Mouse (Mus musculus): ENCODE results near the gene Mtmr3. TPM values are rescaled to one million over a fixed set of nuclear protein-coding genes. Genes with fewer than 3 reads are reported as not detected.

Mtmr3 gene
- polyA plus RNA-seq, 1 experiment: 35.3 TPM

DNA sequence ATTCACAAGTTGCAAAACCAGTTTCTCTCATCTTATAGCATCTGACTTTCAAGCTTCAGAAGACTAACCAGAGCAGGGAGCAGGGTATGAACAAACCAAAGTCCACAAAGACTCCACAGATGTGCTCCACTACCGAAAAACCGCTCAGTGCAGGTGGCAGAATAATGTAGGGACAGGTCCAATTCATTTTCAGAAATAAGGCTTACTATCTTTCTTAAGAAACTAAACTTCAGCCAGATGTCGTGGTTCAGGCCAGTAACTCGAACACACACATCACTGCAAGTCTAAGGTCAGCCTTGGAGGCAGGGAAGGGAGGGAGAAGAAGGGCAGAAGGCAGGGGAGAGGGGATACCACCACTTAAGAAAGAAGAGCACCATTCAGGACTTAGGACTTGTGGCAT lies 105.5 kb downstream of the Mtmr3 start:
- Histone ChIP-seq H3K4me3 (ENCODE audit: extremely low read depth, insufficient read depth, insufficient read length) (no peak overlapping the region), H3K27me3 (ENCODE audit: control insufficient read depth, insufficient read depth, low read length) (no peaks in the 10 kb centered on the region), H3K4me1 (ENCODE audit: control insufficient read depth, insufficient read depth, insufficient read length) (no peaks in the 10 kb centered on the region), H3K36me3 (ENCODE audit: control insufficient read depth, insufficient read depth, low read length) (peaks cover 61% of the 10 kb centered on the region), H3K27ac (ENCODE audit: insufficient read depth, low read length) (no peak overlapping the region)
- TF ChIP-seq POLR2A (IDR thresholded peaks at IDR 0.05; ENCODE audit: low read depth, low read length): no peak
- TF ChIP-seq CTCF (IDR thresholded peaks at IDR 0.05; ENCODE audit: extremely low read depth, insufficient read depth, insufficient read length, insufficient replicate concordance): no peak
- WGBS: 94% methylated on average over 4 of the region's 4 CpGs
- no peak for DNase-seq (ENCODE audit: low read depth in 1 of 2, low spot score in 2 of 2)

DNA sequence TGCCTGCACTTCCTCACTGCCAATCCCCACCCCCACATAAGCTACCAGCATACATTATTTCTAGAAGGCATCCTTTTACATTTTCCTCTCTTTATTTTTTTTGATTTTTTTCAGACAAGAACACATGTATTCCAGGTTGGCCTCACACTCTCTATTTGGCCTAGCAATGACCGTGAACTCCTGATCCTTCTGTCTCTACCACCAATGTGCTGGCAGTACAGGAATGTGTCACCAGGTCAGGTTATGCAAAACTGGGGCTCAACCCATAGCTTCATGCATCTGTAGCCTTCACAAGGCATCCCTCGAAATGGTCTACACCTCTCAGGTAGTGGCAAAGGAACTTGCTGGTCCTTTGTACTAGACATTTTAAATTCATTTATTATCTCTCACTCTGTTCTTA lies 105.9 kb downstream of the Mtmr3 start:
- Histone ChIP-seq H3K27me3 (ENCODE audit: control insufficient read depth, insufficient read depth, low read length) (no peaks in the 10 kb centered on the region), H3K4me1 (ENCODE audit: control insufficient read depth, insufficient read depth, insufficient read length) (no peaks in the 10 kb centered on the region), H3K27ac (ENCODE audit: insufficient read depth, low read length) (no peak overlapping the region), H3K4me3 (ENCODE audit: extremely low read depth, insufficient read depth, insufficient read length) (no peak overlapping the region), H3K36me3 (ENCODE audit: control insufficient read depth, insufficient read depth, low read length) (peaks cover 64% of the 10 kb centered on the region)
- no peak for DNase-seq (ENCODE audit: low read depth in 1 of 2, low spot score in 2 of 2)
- no peak for TF ChIP-seq POLR2A (IDR thresholded peaks at IDR 0.05; ENCODE audit: low read depth, low read length)
- no peak for TF ChIP-seq CTCF (IDR thresholded peaks at IDR 0.05; ENCODE audit: extremely low read depth, insufficient read depth, insufficient read length, insufficient replicate concordance)
- WGBS: 96% methylated on average over 2 of the region's 2 CpGs

DNA sequence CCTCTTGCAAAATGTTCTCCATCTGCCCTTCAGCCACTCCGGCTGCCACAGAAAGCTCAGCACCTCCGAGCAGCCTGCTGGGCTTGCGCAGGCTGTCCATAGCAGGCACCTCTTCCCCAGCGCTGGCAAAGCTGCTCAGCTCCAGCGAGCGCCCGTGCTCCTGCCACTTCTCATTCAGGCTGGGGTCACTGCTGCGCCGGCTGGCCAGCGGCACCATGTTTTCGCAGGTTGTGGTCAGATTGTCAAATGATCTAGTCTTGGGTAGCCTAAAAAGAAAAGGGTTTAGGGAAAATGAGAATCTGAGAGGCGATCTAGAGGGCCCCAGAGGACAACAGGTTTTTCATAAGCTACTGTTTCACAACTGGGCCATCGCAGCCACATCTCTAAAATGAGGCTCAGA lies 106.3 kb downstream of the Mtmr3 start:
- WGBS: 98% methylated on average over 13 of the region's 13 CpGs
- DNase-seq (ENCODE audit: low read depth in 1 of 2, low spot score in 2 of 2): no peak
- Histone ChIP-seq H3K4me1 (ENCODE audit: control insufficient read depth, insufficient read depth, insufficient read length) (no peaks in the 10 kb centered on the region), H3K4me3 (ENCODE audit: extremely low read depth, insufficient read depth, insufficient read length) (no peak overlapping the region), H3K36me3 (ENCODE audit: control insufficient read depth, insufficient read depth, low read length) (peaks cover 68% of the 10 kb centered on the region), H3K27ac (ENCODE audit: insufficient read depth, low read length) (no peak overlapping the region), H3K27me3 (ENCODE audit: control insufficient read depth, insufficient read depth, low read length) (no peaks in the 10 kb centered on the region)
- no peak for TF ChIP-seq CTCF (IDR thresholded peaks at IDR 0.05; ENCODE audit: extremely low read depth, insufficient read depth, insufficient read length, insufficient replicate concordance)
- TF ChIP-seq POLR2A (IDR thresholded peaks at IDR 0.05; ENCODE audit: low read depth, low read length): no peak

DNA sequence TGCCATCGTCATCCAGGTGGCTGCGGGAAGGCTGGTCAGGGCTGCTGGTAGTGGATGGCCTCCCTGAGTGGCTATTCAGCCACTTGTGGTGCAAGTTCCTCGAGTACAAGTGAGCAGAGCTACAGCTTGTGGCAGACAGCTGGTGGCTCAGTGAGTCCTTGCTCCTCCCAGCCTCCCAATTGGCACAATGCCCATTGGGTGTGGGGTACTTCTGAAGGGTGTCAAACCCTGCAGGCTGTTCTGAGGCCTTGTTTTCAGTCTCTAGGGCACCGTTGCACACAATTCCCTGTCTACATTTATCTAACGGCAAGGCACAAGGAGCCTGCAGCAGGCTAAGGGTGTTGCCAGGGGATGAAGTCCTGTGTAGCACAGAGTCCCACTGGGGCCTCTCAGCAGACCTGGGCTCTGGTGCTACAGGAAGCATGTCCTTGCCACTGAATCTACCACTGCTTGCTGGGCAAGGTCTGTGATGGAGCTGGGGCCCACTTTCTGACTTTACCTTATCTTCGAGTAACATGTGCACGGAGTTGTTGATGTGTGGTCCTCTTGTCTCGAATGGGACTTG lies 107.2 kb downstream of the Mtmr3 start:
- H3K36me3 ChIP-seq (ENCODE audit: control insufficient read depth, insufficient read depth, low read length): peaks cover 73% of the 10 kb centered on the region
- H3K27me3 ChIP-seq (ENCODE audit: control insufficient read depth, insufficient read depth, low read length): no peaks in the 10 kb centered on the region
- TF ChIP-seq POLR2A (IDR thresholded peaks at IDR 0.05; ENCODE audit: low read depth, low read length) (no peak), CTCF (IDR thresholded peaks at IDR 0.05; ENCODE audit: extremely low read depth, insufficient read depth, insufficient read length, insufficient replicate concordance) (no peak)
- DNase-seq (ENCODE audit: low read depth in 1 of 2, low spot score in 2 of 2): no peak
- 82% methylated on average over 8 of the region's 8 CpGs for WGBS
- H3K4me3 ChIP-seq (ENCODE audit: extremely low read depth, insufficient read depth, insufficient read length): no peak overlapping the region
- no peak overlapping the region for H3K27ac ChIP-seq (ENCODE audit: insufficient read depth, low read length)
- H3K4me1 ChIP-seq (ENCODE audit: control insufficient read depth, insufficient read depth, insufficient read length): no peaks in the 10 kb centered on the region

DNA sequence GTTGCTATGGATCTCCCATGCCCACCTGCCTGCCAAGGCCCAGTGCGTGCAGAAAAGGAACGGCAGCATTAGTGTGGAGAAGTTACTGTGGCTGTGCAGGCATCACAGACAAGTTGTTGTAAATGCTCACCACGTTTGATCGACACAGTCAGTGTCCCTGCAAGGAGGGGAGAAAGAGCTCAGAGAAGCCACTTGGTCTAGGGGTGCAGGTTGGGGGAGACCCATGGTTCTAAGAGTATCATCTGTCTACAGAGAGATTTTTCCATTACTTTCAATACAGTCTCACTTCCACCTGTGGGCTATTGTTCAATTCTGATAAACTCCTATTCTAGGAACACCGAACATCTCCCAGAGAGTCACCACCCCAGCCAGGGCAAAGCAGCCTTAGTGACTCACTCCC lies 110.1 kb downstream of the Mtmr3 start:
- no peak overlapping the region for H3K4me3 ChIP-seq (ENCODE audit: extremely low read depth, insufficient read depth, insufficient read length)
- H3K27ac ChIP-seq (ENCODE audit: insufficient read depth, low read length): no peak overlapping the region
- DNase-seq (ENCODE audit: low read depth in 1 of 2, low spot score in 2 of 2): no peak
- TF ChIP-seq POLR2A (IDR thresholded peaks at IDR 0.05; ENCODE audit: low read depth, low read length) (no peak), CTCF (IDR thresholded peaks at IDR 0.05; ENCODE audit: extremely low read depth, insufficient read depth, insufficient read length, insufficient replicate concordance) (no peak)
- no peaks in the 10 kb centered on the region for H3K27me3 ChIP-seq (ENCODE audit: control insufficient read depth, insufficient read depth, low read length)
- peaks cover 69% of the 10 kb centered on the region for H3K36me3 ChIP-seq (ENCODE audit: control insufficient read depth, insufficient read depth, low read length)
- no peaks in the 10 kb centered on the region for H3K4me1 ChIP-seq (ENCODE audit: control insufficient read depth, insufficient read depth, insufficient read length)
- 94% methylated on average over 5 of the region's 5 CpGs for WGBS

DNA sequence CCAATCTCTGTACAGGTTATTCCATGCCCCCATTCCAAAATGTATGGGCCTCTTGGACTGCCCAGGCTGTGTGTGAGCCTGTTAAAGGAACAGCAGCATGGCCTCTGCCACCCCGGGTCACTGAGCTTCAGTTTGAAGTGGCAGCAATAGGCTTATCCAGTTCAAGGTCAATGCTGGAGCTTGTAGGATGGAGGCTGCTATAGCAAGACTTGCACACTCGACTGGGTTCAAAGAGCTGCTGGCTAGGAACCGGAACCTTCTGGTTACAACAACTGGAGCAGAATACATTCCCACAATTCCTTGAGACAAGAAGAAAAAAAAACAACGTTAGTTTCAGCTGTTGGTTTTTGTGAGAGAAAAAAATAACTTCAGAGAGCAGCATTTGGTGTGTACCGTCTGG lies 112.0 kb downstream of the Mtmr3 start:
- WGBS: 92% methylated on average over 5 of the region's 5 CpGs
- no peaks in the 10 kb centered on the region for H3K27me3 ChIP-seq (ENCODE audit: control insufficient read depth, insufficient read depth, low read length)
- no peaks in the 10 kb centered on the region for H3K4me1 ChIP-seq (ENCODE audit: control insufficient read depth, insufficient read depth, insufficient read length)
- H3K4me3 ChIP-seq (ENCODE audit: extremely low read depth, insufficient read depth, insufficient read length): no peak overlapping the region
- no peak for DNase-seq (ENCODE audit: low read depth in 1 of 2, low spot score in 2 of 2)
- no peak for TF ChIP-seq CTCF (IDR thresholded peaks at IDR 0.05; ENCODE audit: extremely low read depth, insufficient read depth, insufficient read length, insufficient replicate concordance)
- TF ChIP-seq POLR2A (IDR thresholded peaks at IDR 0.05; ENCODE audit: low read depth, low read length): no peak
- peaks cover 59% of the 10 kb centered on the region for H3K36me3 ChIP-seq (ENCODE audit: control insufficient read depth, insufficient read depth, low read length)
- no peak overlapping the region for H3K27ac ChIP-seq (ENCODE audit: insufficient read depth, low read length)

DNA sequence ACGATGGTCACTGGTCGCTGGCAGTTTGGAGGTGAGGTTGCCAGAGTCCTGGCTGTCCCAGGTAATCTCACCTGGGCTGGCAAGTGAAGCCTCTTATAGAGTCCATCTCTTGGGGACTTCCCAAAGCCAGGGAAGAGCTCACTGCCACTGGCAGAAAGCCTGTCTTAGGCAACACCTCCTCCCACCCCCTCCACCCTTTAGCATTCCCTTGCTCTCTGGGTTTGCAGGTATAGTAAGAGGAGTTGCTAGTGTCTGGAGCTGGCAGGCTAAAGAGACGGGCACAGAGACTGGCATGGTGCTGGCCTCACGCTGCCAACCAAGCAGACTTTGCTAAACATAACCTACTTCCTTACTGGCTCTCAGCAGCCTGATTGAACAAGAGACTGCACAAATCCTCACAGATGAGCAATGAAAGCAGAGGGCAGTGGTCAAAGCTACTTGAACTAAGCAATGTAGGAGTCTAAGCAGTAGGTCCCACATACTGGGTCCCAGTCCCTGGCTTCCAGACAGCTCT lies 118.4 kb downstream of the Mtmr3 start:
- no peak for DNase-seq (ENCODE audit: low read depth in 1 of 2, low spot score in 2 of 2)
- Histone ChIP-seq H3K36me3 (ENCODE audit: control insufficient read depth, insufficient read depth, low read length) (peaks cover 10% of the 10 kb centered on the region), H3K27me3 (ENCODE audit: control insufficient read depth, insufficient read depth, low read length) (no peaks in the 10 kb centered on the region), H3K27ac (ENCODE audit: insufficient read depth, low read length) (no peak overlapping the region), H3K4me1 (ENCODE audit: control insufficient read depth, insufficient read depth, insufficient read length) (no peaks in the 10 kb centered on the region), H3K4me3 (ENCODE audit: extremely low read depth, insufficient read depth, insufficient read length) (no peak overlapping the region)
- TF ChIP-seq POLR2A (IDR thresholded peaks at IDR 0.05; ENCODE audit: low read depth, low read length) (no peak), CTCF (IDR thresholded peaks at IDR 0.05; ENCODE audit: extremely low read depth, insufficient read depth, insufficient read length, insufficient replicate concordance) (no peak)
- WGBS: 87% methylated on average over 4 of the region's 4 CpGs
